Mouse (Mus musculus) heart, adult 2 months (tissue): Measurements from ENCODE around the gene Etnk2.

Experiments
- CTCF ChIP-seq: fragments of 200-600 bp; IDR thresholded peaks from 2 replicates; pipeline ENCODE4 v1.8.1; 2022; ENCODE audit warnings: antibody characterized with exemption, mild to moderate bottlenecking, moderate library complexity
- EP300 ChIP-seq: fragments of 200-500 bp; IDR thresholded peaks from 2 replicates; pipeline ENCODE4 v1.6.1; 2011; ENCODE audit warnings: low read depth, low read length, control low read depth; ENCODE audit not compliant: insufficient read depth
- POLR2A ChIP-seq: fragments of 200-500 bp; IDR thresholded peaks from 2 replicates; pipeline ENCODE4 v1.6.1; 2011; ENCODE audit warnings: mild to moderate bottlenecking, low read depth, low read length, control low read depth; ENCODE audit not compliant: insufficient read depth

GRCm38 (mm10) chr1:133367606-133368488 lies 4.5 kb downstream of the Etnk2 start:
- TF ChIP-seq CTCF, result no peak
- TF ChIP-seq POLR2A, result no peak
- TF ChIP-seq EP300, result no peak
